Mouse (Mus musculus): ENCODE results near the gene Gm773. TPM values are rescaled to one million over a fixed set of nuclear protein-coding genes. Genes with fewer than 3 reads are reported as not detected.
"Not testable (repeated sequence)": the region's sequence is repeated elsewhere in the genome, so short reads cannot be mapped to it uniquely, and the experiment has no call there.

Gene Gm773
- not detected for polyA plus RNA-seq (2021)

DNA sequence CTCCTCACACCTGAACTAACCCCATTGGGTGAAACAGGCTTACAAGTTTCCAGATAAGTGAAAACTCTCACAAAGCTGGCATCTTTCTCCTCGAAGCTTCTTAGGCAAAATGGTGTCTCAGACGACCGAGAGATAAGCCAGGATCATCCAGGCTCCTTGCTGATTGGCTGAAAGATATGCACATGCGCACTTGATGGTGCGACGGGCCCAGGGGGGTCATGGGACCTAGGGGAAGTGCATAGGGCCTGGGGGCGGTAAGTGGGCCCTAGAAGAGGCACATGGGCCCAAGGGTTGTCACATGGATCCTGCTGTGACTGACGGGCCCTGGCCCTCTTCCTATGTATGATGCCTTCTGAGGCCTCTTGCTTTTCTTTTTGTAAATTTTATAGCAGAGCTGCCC lies at the start of gene Gm773:
Gene Gm773, minus strand, starts transcription at position 111 of the 400 bp plus-strand sequence.
- no peak for TF ChIP-seq CTCF (IDR thresholded peaks at IDR 0.05)
- DNase-seq (ENCODE audit: low read depth, low spot score) (no peak), ATAC-seq (no peak)
- H3K27me3 ChIP-seq = no peaks in the 10 kb centered on the region
- in situ Hi-C loops (cut with MboI; ENCODE audit: low pct_unique_long_range_greater_than_20kb) = no loop called here
- POLR2A ChIA-PET = no interaction called here
- CTCF ChIA-PET = no interaction called here

GRCm38 (mm10) chrX:56186449-56186848 lies 26.2 kb downstream of the Gm773 start:
- ATAC-seq; POLR2A ChIA-PET; in situ Hi-C loops (cut with MboI; ENCODE audit: low pct_unique_long_range_greater_than_20kb); DNase-seq (ENCODE audit: low read depth, low spot score); H3K27me3 ChIP-seq; CTCF ChIA-PET: not testable (repeated sequence)

- no peak for ATAC-seq
- TF ChIP-seq CTCF (IDR thresholded peaks at IDR 0.05) = no peak
- CTCF ChIA-PET = no interaction called here
- POLR2A ChIA-PET = no interaction called here
- no peak for DNase-seq (ENCODE audit: low read depth, low spot score)
- in situ Hi-C loops (cut with MboI; ENCODE audit: low pct_unique_long_range_greater_than_20kb) = no loop called here
- H3K27me3 ChIP-seq = no peaks in the 10 kb centered on the region
Measured at GRCm38 (mm10) chrX:56151396-56151795, 61.3 kb downstream of the Gm773 start.

Other genes with a start within 250 kb of the Gm773 start
- gene 3830403N18Rik, start 76.3 kb downstream of the Gm773 start, polyA plus RNA-seq (2021) = 1.1 TPM
- gene Zfp449, start 133.5 kb upstream of the Gm773 start, polyA plus RNA-seq (2021) = 6.8 TPM
- 0.46 TPM for gene Smim10l2a, start 161.7 kb upstream of the Gm773 start, polyA plus RNA-seq (2021)
- not detected for gene Gm2174, start 235.1 kb upstream of the Gm773 start, polyA plus RNA-seq (2021)
- 6.3 TPM for gene Ints6l, start 242.0 kb upstream of the Gm773 start, polyA plus RNA-seq (2021)

Data from Patski (cell line).